Mouse (Mus musculus) frontal cortex, adult 2 months (tissue): ENCODE measurements at regions not wholly inside any gene's neighbourhood (a gene's known extent, or its start where the extent isn't known, plus 50 kb on each side); places are given as distances from the start of the nearest gene placed in this dataset.

Experiments used
- DNase-seq, 2 experiments: peaks; one replicate each; pipeline ENCODE4 v3.0.0; 2022; ENCODE audit warnings: low spot score in 1 of 2; ENCODE audit errors: extremely low spot score in 1 of 2

DNA sequence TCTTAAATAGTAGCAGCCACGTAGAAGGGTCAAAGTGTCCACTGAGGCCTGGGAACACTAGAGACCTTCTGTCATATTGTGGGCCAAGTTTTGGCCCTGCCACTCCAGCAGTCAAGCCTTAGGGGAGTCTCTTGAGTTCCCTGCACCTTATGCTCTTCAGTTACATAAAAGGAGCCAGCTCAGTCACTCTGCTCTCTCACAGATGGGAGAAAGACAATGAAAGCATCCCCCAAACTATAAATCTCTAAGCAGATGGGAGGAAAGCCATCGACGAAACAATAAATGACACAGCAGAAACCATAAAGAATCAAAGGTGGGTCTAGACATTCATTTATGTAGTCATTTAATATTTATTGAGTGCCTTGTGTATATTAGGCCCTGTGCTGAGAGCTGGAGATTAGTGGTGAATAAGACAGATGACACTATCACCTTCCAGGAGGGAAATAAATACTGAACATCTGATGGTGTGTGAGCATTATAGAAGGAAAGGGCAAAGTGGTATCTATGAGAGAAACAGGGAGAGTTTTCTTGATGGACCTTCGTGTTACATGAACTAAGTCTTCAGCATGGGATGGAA is 137.5 kb upstream of the Synpr start:
- DNase-seq, result no peak

DNA sequence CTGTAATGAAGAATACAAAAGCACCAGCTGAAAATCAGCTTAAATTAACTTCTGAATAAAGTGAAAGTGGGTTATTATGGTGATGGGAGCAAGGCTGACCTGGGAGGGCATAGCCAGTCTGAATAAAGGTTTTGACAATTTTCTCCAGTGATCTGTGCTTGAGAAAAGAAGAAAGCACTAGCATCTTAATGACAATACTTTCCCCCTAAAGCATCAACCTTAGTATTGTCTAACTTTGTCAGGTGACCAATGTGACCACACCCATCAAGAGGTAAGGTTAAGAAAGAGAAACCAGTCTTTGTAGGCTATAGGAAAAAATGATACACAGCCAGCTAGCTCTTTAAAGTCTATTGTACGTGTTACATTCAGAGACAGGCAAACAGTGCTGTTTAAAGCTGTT is 135.0 kb upstream of the Synpr start:
- no peak for DNase-seq

DNA sequence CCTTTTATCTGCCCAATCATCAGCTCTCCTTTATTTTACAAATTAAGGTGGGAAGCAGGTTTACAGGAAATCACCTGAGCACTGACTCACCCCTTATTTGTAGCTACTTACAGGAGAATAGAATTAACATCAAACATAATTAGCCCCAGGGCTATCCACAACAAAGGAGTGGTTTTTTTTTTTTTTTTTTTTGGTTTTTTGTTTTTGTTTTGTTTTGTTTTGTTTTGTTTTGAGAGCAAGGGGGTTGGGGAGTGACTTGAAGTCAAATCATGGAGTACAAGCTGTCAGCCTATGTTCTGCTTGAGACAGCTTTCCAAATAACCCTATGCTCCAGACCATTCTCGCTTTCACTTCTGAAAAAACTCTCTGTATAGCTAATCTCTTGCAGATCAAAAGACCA is 132.9 kb upstream of the Synpr start:
- DNase-seq, result no peak

DNA sequence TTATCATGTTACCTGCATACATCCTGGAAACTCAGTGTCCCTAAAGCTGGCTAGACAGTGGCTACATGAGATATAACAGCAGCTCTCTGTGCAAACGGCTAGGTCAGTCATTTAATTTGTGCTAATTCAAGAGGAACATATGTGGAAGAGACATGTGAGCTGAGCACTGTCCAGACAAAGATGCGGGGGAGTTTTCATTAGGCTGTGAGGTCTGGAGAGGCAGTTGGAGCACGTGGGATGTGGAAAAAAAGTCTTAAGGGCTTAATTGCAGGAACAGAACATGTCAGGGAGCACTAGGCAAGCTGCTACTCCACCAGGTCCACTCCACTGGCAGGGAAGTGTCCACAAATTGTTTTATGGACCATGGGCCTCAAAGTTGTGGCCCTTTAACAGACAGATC is 108.4 kb upstream of the Synpr start:
- DNase-seq, result no peak

DNA sequence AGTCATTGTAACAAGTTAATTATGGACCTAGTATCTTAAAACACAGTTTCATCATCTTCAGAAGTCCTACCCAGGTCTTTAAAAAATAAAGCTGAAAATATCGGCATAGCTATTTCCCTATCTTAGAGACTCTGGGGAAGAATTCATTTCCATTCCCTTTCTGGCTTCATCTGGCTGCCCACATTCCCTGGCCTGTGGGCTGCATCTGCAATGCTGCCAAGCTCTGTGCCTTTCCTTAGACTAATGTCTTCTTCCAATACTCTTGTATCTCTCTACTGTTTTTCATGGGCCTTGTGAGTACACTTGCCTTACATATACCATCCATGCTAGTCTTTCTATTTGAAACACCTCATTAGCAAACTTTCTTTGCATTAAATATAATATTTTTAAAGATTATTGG is 106.7 kb upstream of the Synpr start:
- DNase-seq, result peak; percentile 37 to 61

DNA sequence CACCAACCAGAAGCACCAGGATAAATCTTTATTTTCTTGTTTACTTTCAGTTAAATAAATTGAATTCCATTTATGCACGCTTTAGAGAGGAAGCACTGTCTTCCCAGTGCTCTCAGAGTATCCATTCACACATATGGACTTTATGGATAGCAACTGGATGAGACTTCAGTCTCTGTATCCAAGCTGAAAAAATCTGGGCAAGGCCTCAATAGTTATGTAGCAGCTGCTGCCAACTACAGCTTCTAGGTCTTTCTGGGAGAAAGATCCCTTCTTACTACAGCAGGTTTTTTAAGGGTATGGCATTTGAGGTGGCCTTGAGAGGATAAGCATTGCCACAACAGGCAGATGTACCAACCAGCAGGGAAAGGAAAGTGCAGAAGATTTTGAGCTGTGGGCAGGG is 93.8 kb upstream of the Synpr start:
- DNase-seq, result peak in 1 of 2 experiments; percentile 12

DNA sequence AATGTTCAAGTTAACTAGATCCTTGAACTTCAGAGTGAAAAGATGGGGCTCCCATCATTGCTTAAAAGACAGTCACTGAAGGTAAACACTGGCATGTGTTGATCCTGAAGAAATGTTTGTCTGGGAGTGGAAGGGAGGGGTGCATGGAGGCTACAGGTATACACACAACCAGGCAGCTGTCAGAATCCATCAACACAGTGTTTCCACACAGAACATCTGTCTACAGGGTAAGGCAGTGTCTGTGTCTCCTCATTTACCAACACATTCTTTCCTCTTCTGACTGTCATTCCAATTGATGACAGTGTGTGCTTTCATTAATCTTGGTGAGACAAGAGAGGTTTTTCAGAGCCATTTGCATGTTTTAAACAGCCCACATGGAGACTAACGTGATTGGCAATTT is 91.8 kb upstream of the Synpr start:
- DNase-seq, result no peak

DNA sequence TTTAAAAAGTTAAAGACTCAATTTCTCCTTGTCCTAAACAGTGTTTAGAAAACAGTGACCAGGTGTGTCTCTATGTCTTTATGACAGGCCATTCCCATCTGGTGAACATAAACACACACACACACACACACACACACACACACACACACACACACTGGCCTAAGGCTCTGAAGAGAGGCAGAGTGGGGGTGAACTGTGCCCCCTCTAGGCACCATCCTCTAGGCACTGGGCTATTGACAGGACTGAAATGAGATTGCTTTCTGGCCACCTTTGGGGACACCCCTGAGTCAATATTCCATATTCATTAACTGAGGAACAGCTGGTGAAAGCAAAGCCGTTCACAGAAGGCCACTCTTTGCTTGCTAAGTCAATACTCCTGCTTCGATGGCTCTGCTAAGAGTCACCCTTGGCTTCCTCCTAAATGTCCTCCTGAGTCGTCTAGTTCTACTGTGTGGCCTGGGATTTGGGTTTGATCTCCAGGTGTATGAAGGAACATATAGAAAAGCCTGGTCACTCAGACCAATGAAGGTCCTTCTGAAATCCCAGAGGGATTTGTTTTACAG is 87.2 kb upstream of the Synpr start:
- DNase-seq, result no peak

DNA sequence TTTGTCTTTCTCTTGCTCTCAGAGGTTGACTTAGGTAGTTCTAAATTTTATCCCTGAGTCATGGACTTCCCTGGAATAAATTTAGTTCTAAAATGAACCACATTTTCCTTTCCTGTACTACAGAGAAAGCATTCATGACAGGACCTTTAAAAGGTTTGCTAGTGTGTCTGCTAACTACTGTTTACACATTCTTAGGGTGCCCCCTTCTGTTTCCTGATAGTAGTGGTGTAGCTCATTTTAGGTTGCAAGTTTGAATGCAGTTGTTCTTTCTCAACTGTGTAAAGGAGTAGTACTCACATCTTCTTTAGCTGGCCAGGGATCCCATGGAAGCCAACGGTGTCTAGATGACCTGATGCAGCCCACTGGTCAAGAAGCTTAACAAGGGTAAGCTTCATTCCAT is 86.1 kb upstream of the Synpr start:
- peak; percentile 53 to 91 for DNase-seq

DNA sequence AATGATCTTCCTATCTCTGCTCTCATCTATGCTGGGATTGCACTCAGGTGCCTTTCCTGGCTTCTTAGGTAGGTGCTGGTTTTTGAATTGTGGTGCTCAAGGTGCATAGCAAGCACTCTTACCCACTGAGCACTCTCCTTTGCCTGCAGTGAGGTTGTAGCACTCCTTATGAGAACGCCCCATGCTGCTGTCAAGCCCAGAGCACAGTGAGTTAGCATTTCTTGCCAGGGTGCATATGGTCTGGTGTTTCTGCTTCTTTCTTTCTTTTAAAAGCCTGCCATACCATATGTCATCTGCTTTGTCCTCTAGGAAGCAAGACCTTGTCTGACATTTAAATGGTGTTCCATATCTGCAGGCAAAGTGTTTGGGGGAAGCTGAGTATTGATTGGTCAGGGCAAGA is 71.9 kb upstream of the Synpr start:
- no peak for DNase-seq
